Mouse (Mus musculus) mouse trophoblast stem cell (cell line): ENCODE results near the gene Pip5k1c.

Experiments used
- in situ Hi-C, 2 experiments: fragments of 300-500 bp; cut with MseI, MboI; formaldehyde crosslinking; loops; 2 replicates in 1 of 2; 3 replicates in 1 of 2; pipeline ENCODE4 v1.15.1; 2025

The Pip5k1c gene

GRCm38 (mm10) chr10:81346453-81347067 lies 53.8 kb downstream of the Pip5k1c start:
- in situ Hi-C loops: no loop called here

- in situ Hi-C loops: no loop called here
These were observed 56.4 kb downstream of the Pip5k1c start for GRCm38 (mm10) chr10:81349146-81349545.

GRCm38 (mm10) chr10:81349961-81350350 lies 57.2 kb downstream of the Pip5k1c start:
- in situ Hi-C loops: no loop called here

- in situ Hi-C loops: no loop called here
These were observed 57.7 kb downstream of the Pip5k1c start, which contains the start of gene Hmg20b for GRCm38 (mm10) chr10:81350351-81351063. Gene Hmg20b (minus strand): TSS chr10:81350480.

GRCm38 (mm10) chr10:81351678-81352291 lies 59.0 kb downstream of the Pip5k1c start:
- in situ Hi-C loops: no loop called here

- in situ Hi-C loops: no loop called here
These were observed 62.1 kb downstream of the Pip5k1c start for GRCm38 (mm10) chr10:81354738-81355477.

GRCm38 (mm10) chr10:81355533-81355932 lies 62.8 kb downstream of the Pip5k1c start:
- in situ Hi-C loops: no loop called here

- in situ Hi-C loops: no loop called here
These were observed 63.7 kb downstream of the Pip5k1c start for GRCm38 (mm10) chr10:81356352-81356990.

- in situ Hi-C loops: no loop called here
These were observed 64.5 kb downstream of the Pip5k1c start, which contains the start of gene Mfsd12 for GRCm38 (mm10) chr10:81356991-81357844. Gene Mfsd12 (plus strand): TSS chr10:81357491.

- in situ Hi-C loops: no loop called here
These were observed 65.4 kb downstream of the Pip5k1c start for GRCm38 (mm10) chr10:81358209-81358608.

GRCm38 (mm10) chr10:81358841-81359240 lies 66.1 kb downstream of the Pip5k1c start:
- in situ Hi-C loops: no loop called here

- in situ Hi-C loops: no loop called here
These were observed 68.0 kb downstream of the Pip5k1c start for GRCm38 (mm10) chr10:81360721-81361120.

GRCm38 (mm10) chr10:81362336-81362949 lies 69.7 kb downstream of the Pip5k1c start:
- in situ Hi-C loops: no loop called here

GRCm38 (mm10) chr10:81363436-81364346 lies 70.9 kb downstream of the Pip5k1c start:
- in situ Hi-C loops: no loop called here

- in situ Hi-C loops: no loop called here
These were observed 71.9 kb downstream of the Pip5k1c start for GRCm38 (mm10) chr10:81364666-81365065.

GRCm38 (mm10) chr10:81365073-81365472 lies 72.3 kb downstream of the Pip5k1c start:
- in situ Hi-C loops: no loop called here

GRCm38 (mm10) chr10:81365672-81366476 lies 73.1 kb downstream of the Pip5k1c start, which contains the start of gene 4930404N11Rik:
Gene 4930404N11Rik (minus strand): TSS chr10:81365816.
- in situ Hi-C loops: no loop called here
